In the genomic region with DNA sequence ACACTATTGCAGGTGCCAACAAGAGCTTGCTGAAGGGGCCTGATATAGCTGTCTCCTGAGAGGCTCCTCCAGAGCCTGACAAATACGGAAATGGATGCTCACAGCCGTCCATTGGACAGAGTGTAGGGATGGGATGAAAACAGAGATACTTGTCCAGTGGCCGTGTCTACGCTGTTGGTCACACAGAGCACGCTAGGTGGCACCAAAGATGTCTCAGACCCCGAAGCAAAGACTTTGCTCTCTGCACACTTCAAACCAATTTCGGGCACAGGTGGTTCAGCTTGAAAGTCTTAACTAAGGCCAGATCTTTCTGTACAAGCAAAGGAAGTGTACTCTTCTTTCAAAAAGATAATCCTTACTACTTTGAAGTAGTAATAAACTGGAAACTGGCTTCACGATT, we compare ENCODE assay signal across 12 mouse cellular contexts. TPM values are rescaled to one million over a fixed set of nuclear protein-coding genes. Genes with fewer than 3 reads are reported as not detected.
DNase-seq lines count a peak whose midpoint lies in the region; ATAC-seq and TF ChIP-seq lines count a peak whose summit lies in the region.
"Had no signal": no experiment of that assay in that cellular context is flagged by ENCODE, and none has a peak within 500 bp of the region (broad histone marks: within the 10 kb centered on the region; RNA-seq: fewer than 3 reads in every experiment).

No protein-coding gene starts in this region.

- TF ChIP-seq POLR2A in spleen, adult 2 months (IDR thresholded peaks at IDR 0.05; ENCODE audit: low read depth, low read length), result no peak

- no peak overlapping the region for H3K27ac ChIP-seq in hindbrain, embryonic 11.5 days (ENCODE audit: low read depth, low read length)
- no peak overlapping the region for H3K27ac ChIP-seq in hindbrain, embryonic 12.5 days
- no peak overlapping the region for H3K27ac ChIP-seq in spleen, adult 2 months (ENCODE audit: insufficient read depth, low read length)
- no peak overlapping the region for H3K27ac ChIP-seq in midbrain, embryonic 13.5 days

- H3K4me2 ChIP-seq in hindbrain, embryonic 11.5 days (replicated peaks; ENCODE audit: low read depth, low read length), result no peak overlapping the region
- H3K4me2 ChIP-seq in hindbrain, embryonic 12.5 days (replicated peaks), result no peak overlapping the region
- no peak overlapping the region for H3K4me2 ChIP-seq in midbrain, embryonic 13.5 days (replicated peaks)

- no peak overlapping the region for H3K4me3 ChIP-seq in hindbrain, embryonic 11.5 days (ENCODE audit: low read depth, low read length)
- H3K4me3 ChIP-seq in hindbrain, embryonic 12.5 days, result no peak overlapping the region
- no peak overlapping the region for H3K4me3 ChIP-seq in spleen, adult 2 months (ENCODE audit: extremely low read depth, insufficient read depth, insufficient read length)
- H3K4me3 ChIP-seq in midbrain, embryonic 13.5 days (replicated peaks), result no peak overlapping the region

- no peak overlapping the region for H3K9ac ChIP-seq in hindbrain, embryonic 11.5 days (ENCODE audit: low read depth, low read length)
- H3K9ac ChIP-seq in hindbrain, embryonic 12.5 days, result no peak overlapping the region
- no peak overlapping the region for H3K9ac ChIP-seq in midbrain, embryonic 13.5 days (replicated peaks)

- peak; percentile 5 for DNase-seq in hindbrain, embryonic 11.5 days (ENCODE audit: low spot score)
- DNase-seq in spleen, adult 2 months (ENCODE audit: low read depth in 1 of 2, low spot score in 2 of 2), result no peak
- no peak for DNase-seq in spleen, postnatal 36 days (ENCODE audit: low spot score in 2 of 2)
- peak; percentile 23 for DNase-seq in embryo, embryonic 11 days
- DNase-seq in thymus, postnatal 4 days, result peak; percentile 40
- DNase-seq: cerebellum, adult 11 months; layer of hippocampus, adult 9-11 months had no signal

- 69% methylated on average over 8 of the region's 8 CpGs for WGBS in hindbrain, embryonic 11.5 days
- 61% methylated on average over 8 of the region's 8 CpGs for WGBS in hindbrain, embryonic 12.5 days
- 55% methylated on average over 8 of the region's 8 CpGs for WGBS in spleen, adult 2 months
- 58% methylated on average over 8 of the region's 8 CpGs for WGBS in midbrain, embryonic 13.5 days

- no peak for ATAC-seq in hindbrain, embryonic 11.5 days (ENCODE audit: low FRiP score)
- ATAC-seq in hindbrain, embryonic 12.5 days (ENCODE audit: low FRiP score), result no peak
- ATAC-seq in midbrain, embryonic 13.5 days, result no peak
- ATAC-seq in megakaryocyte, adult 5-6 weeks (ENCODE audit: poor library complexity, severe bottlenecking), result no peak; the same call in 1 of the 2 replicates
- ATAC-seq: activated CD4-positive, CD25-positive, alpha-beta regulatory T cell, adult 4 months; forebrain, embryonic 14.5 days had no signal

- no peaks in the 10 kb centered on the region for H3K4me1 ChIP-seq in hindbrain, embryonic 11.5 days (replicated peaks; ENCODE audit: control insufficient read depth, insufficient read depth, low read length)
- no peaks in the 10 kb centered on the region for H3K4me1 ChIP-seq in hindbrain, embryonic 12.5 days
- no peaks in the 10 kb centered on the region for H3K4me1 ChIP-seq in spleen, adult 2 months (ENCODE audit: control insufficient read depth, insufficient read depth, insufficient read length)
- H3K4me1 ChIP-seq in midbrain, embryonic 13.5 days (replicated peaks), result no peaks in the 10 kb centered on the region

- no peaks in the 10 kb centered on the region for H3K36me3 ChIP-seq in hindbrain, embryonic 11.5 days (ENCODE audit: control insufficient read depth, insufficient read depth, low read length)
- no peaks in the 10 kb centered on the region for H3K36me3 ChIP-seq in hindbrain, embryonic 12.5 days
- no peaks in the 10 kb centered on the region for H3K36me3 ChIP-seq in spleen, adult 2 months (ENCODE audit: control insufficient read depth, insufficient read depth, low read length)
- H3K36me3 ChIP-seq in midbrain, embryonic 13.5 days, result no peaks in the 10 kb centered on the region

- H3K9me3 ChIP-seq in hindbrain, embryonic 11.5 days (ENCODE audit: control insufficient read depth, low read length), result no peaks in the 10 kb centered on the region
- no peaks in the 10 kb centered on the region for H3K9me3 ChIP-seq in hindbrain, embryonic 12.5 days (replicated peaks)
- no peaks in the 10 kb centered on the region for H3K9me3 ChIP-seq in midbrain, embryonic 13.5 days

- peak; percentile 11; the same call in 1 of the 2 replicates for TF ChIP-seq CTCF in spleen, adult 2 months (IDR thresholded peaks at IDR 0.05; ENCODE audit: extremely low read depth, insufficient read depth, insufficient read length, insufficient replicate concordance)

- no peaks in the 10 kb centered on the region for H3K27me3 ChIP-seq in hindbrain, embryonic 11.5 days (ENCODE audit: control insufficient read depth, insufficient read depth, low read length)
- no peaks in the 10 kb centered on the region for H3K27me3 ChIP-seq in hindbrain, embryonic 12.5 days
- H3K27me3 ChIP-seq in spleen, adult 2 months (ENCODE audit: control insufficient read depth, insufficient read depth, low read length), result no peaks in the 10 kb centered on the region
- H3K27me3 ChIP-seq in midbrain, embryonic 13.5 days, result no peaks in the 10 kb centered on the region

RNA-seq across cellular contexts. Expression of a gene that starts 55.8 kb away (rescaled TPM):
- polyA plus RNA-seq in hindbrain, embryonic 11.5 days (2014; fragmentation: Nextera tagmentation; extraction: Ambion mirVana), result 7.0 and 7.6 TPM in 2 replicates
- polyA plus RNA-seq in hindbrain, embryonic 12.5 days (2016; fragmentation: Nextera tagmentation; extraction: Ambion mirVana), result 10.8 and 12.0 TPM in 2 replicates
- 0.11 and 0.18 TPM in 2 replicates for polyA plus RNA-seq in spleen, adult 2 months (2012; rRNA removed)
- polyA plus RNA-seq in midbrain, embryonic 13.5 days (2015; fragmentation: Nextera tagmentation; extraction: Ambion mirVana), result 10.0 and 10.6 TPM in 2 replicates
- total RNA-seq in megakaryocyte, adult 5-6 weeks (2015), result 0.48 TPM in 1 of 2 replicates, not detected in the other
- 0.40 TPM in 1 of 2 replicates, not detected in the other for total RNA-seq in megakaryocyte, adult 5-6 weeks (2017)
- polyA plus RNA-seq: activated CD4-positive, CD25-positive, alpha-beta regulatory T cell, adult 4 months had no signal

Comparison
In these comparisons a context has a peak if more than half of its experiments do, and no peak if none do; other contexts are left out.
1. DNase-seq: peak in hindbrain, embryonic 11.5 days (single experiment), embryo, embryonic 11 days (single experiment) and thymus, postnatal 4 days (single experiment); none in spleen, adult 2 months (0 of 2) and spleen, postnatal 36 days (0 of 2).